8 mouse cellular contexts compared by ENCODE assay signal in genomic region chr7:127024755-127025555, GRCm38 (mm10). TPM values are rescaled to one million over a fixed set of nuclear protein-coding genes. Genes with fewer than 3 reads are reported as not detected.
A peak's percentile ranks its signal among the peaks of the same experiment; 100 is the strongest.
DNase-seq lines count a peak whose midpoint lies in the region; ATAC-seq and TF ChIP-seq lines count a peak whose summit lies in the region.

No protein-coding gene starts in this region.

- H3K4me2 ChIP-seq in lung, embryonic 16.5 days (ENCODE audit: low read depth, low read length), result peak overlapping the region; percentile 96

- peak; percentile 32 for TF ChIP-seq CTCF in olfactory bulb, adult 2 months (IDR thresholded peaks at IDR 0.05; ENCODE audit: insufficient read depth, low read depth, low read length)

- H3K4me1 ChIP-seq in lung, embryonic 16.5 days (replicated peaks; ENCODE audit: control insufficient read depth, insufficient read depth, low read length), result peaks cover 49% of the 10 kb centered on the region
- peaks cover 48% of the 10 kb centered on the region for H3K4me1 ChIP-seq in olfactory bulb, adult 2 months (ENCODE audit: control insufficient read depth, insufficient read depth, low read length)

- ATAC-seq in lung, embryonic 16.5 days (ENCODE audit: low read depth), result peak; percentile 20

- H3K36me3 ChIP-seq in lung, embryonic 16.5 days (ENCODE audit: control insufficient read depth, insufficient read depth, low read length), result peaks cover 26% of the 10 kb centered on the region

- peak overlapping the region; percentile 99 for H3K27ac ChIP-seq in lung, embryonic 16.5 days (ENCODE audit: low read length)
- peak overlapping the region; percentile 79 for H3K27ac ChIP-seq in olfactory bulb, adult 2 months (ENCODE audit: insufficient read depth, low read depth, low read length)

- WGBS in lung, embryonic 16.5 days, result under 1% methylated on average over 30 of the region's 30 CpGs
- 2% methylated on average over 30 of the region's 30 CpGs for WGBS in olfactory bulb, adult 2 months

- no peak for TF ChIP-seq POLR2A in olfactory bulb, adult 2 months (IDR thresholded peaks at IDR 0.05; ENCODE audit: insufficient read depth, low read depth, low read length)

- H3K9ac ChIP-seq in lung, embryonic 16.5 days (ENCODE audit: low read length), result peak overlapping the region; percentile 99

- H3K9me3 ChIP-seq in lung, embryonic 16.5 days (ENCODE audit: control insufficient read depth, low read length), result no peaks in the 10 kb centered on the region

- no peaks in the 10 kb centered on the region for H3K27me3 ChIP-seq in lung, embryonic 16.5 days (ENCODE audit: control insufficient read depth, insufficient read depth, low read depth, low read length)

- peak overlapping the region; percentile 94 for H3K4me3 ChIP-seq in lung, embryonic 16.5 days (ENCODE audit: low read length)
- H3K4me3 ChIP-seq in olfactory bulb, adult 2 months (ENCODE audit: insufficient read depth, low read depth, low read length), result peak overlapping the region; percentile 97

- DNase-seq in NIH3T3 (ENCODE audit: low read depth), result peak; percentile 88
- DNase-seq in cerebellum, adult 9-10 months, result peak; percentile 91
- DNase-seq in forelimb bud, embryonic 11.5 days (ENCODE audit: low read depth, low spot score), result peak; percentile 78
- DNase-seq in heart, postnatal 4 days, result peak; percentile 84
- peak; percentile 86 for DNase-seq in layer of hippocampus, adult 9-11 months
- DNase-seq in thymus, postnatal 25 days, result peak; percentile 88

RNA-seq across cellular contexts. Expression of gene Maz, which starts 1.9 kb away (rescaled TPM):
- 100 to 1,000 TPM; 152 TPM for total RNA-seq in heart, postnatal 4 days (2021)
- 38.6 and 46.1 TPM in 2 replicates for polyA plus RNA-seq in lung, embryonic 16.5 days (2015; fragmentation: Nextera tagmentation; extraction: Ambion mirVana)
- 437 and 572 TPM in 2 replicates for polyA plus RNA-seq in olfactory bulb, adult 2 months (2012; ENCODE audit: insufficient read depth, insufficient read length, low replicate concordance, missing spikeins)

RNA-seq across cellular contexts. Expression of gene Prrt2, which starts 3.9 kb away (rescaled TPM):
- total RNA-seq in heart, postnatal 4 days (2021), result 1 to 10 TPM; 1.6 to 2.0 TPM
- 4.5 TPM in 2 replicates for polyA plus RNA-seq in lung, embryonic 16.5 days (2015; fragmentation: Nextera tagmentation; extraction: Ambion mirVana)
- polyA plus RNA-seq in olfactory bulb, adult 2 months (2012; ENCODE audit: insufficient read depth, insufficient read length, low replicate concordance, missing spikeins), result not detected in 2 replicates

RNA-seq across cellular contexts. Expression of gene Gm42742, which starts 4.1 kb away (rescaled TPM):
- total RNA-seq in heart, postnatal 4 days (2021), result 10 to 100 TPM; 10.0 to 18.2 TPM
- 39.1 and 63.1 TPM in 2 replicates for polyA plus RNA-seq in lung, embryonic 16.5 days (2015; fragmentation: Nextera tagmentation; extraction: Ambion mirVana)
- polyA plus RNA-seq in olfactory bulb, adult 2 months (2012; ENCODE audit: insufficient read depth, insufficient read length, low replicate concordance, missing spikeins), result not detected in 2 replicates

RNA-seq across cellular contexts. Expression of gene Pagr1a, which starts 7.8 kb away (rescaled TPM):
- 10 to 100 TPM; 10.4 to 14.8 TPM for total RNA-seq in heart, postnatal 4 days (2021)
- 45.9 and 67.2 TPM in 2 replicates for polyA plus RNA-seq in lung, embryonic 16.5 days (2015; fragmentation: Nextera tagmentation; extraction: Ambion mirVana)
- polyA plus RNA-seq in olfactory bulb, adult 2 months (2012; ENCODE audit: insufficient read depth, insufficient read length, low replicate concordance, missing spikeins), result not detected in 2 replicates

RNA-seq across cellular contexts. Expression of gene Pagr1b, which starts 8.7 kb away (rescaled TPM):
- total RNA-seq in heart, postnatal 4 days (2021), result 1 to 10 TPM; 1.2 to 1.9 TPM
- polyA plus RNA-seq in lung, embryonic 16.5 days (2015; fragmentation: Nextera tagmentation; extraction: Ambion mirVana), result 0.62 and 0.93 TPM in 2 replicates
- not detected in 2 replicates for polyA plus RNA-seq in olfactory bulb, adult 2 months (2012; ENCODE audit: insufficient read depth, insufficient read length, low replicate concordance, missing spikeins)

Comparison
In these comparisons a context has a peak if more than half of its experiments do, and no peak if none do; other contexts are left out.
1. Peak in every context shown above with its lines: DNase-seq, ATAC-seq, H3K4me3 ChIP-seq and H3K27ac ChIP-seq.
2. RNA of gene Gm42742, which starts 4.1 kb away (polyA plus RNA-seq): 39.1 to 63.1 TPM in lung, embryonic 16.5 days; not detected in olfactory bulb, adult 2 months; every median in the first group is over 10 times any median in the second.